Mouse (Mus musculus) hematopoietic multipotent progenitor cell, adult 10-12 weeks (in vitro differentiated cells): Measurements from ENCODE around the gene Olfr1283. TPM values are rescaled to one million over a fixed set of nuclear protein-coding genes. Genes with fewer than 3 reads are reported as not detected.

Experiments
- polyA plus RNA-seq: library from polyadenylated mRNA; stranded (reverse); fragments of >175 nt; gene quantifications from 2 replicates; pipeline ENCODE4 v1.2.3, GENCODE M21; 2012; ENCODE audit warnings: low replicate concordance

Olfr1283 gene
- not detected in 2 replicates for polyA plus RNA-seq

DNA sequence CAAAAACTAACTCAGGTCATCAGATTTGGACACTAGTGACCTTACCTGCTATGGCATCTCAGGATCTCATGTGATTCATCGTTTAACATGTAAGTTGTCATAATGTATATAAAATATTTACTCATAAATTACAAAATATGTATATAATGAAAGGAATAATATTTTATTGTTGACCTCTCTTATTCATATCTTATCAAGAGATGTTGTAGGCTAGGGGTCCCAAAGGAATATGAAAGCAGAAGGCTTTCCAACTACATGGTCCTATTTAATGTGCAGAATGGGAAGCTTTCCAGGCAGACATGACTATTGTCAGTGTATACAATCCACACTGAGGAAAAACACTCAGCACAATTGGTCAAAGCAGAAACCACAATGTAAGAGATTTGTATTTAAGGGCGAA is at the start of gene Olfr1283:
Gene Olfr1283, plus strand, starts transcription at position 301 of the 400 bp plus-strand sequence.

GRCm38 (mm10) chr2:111326220-111326619 is 40.4 kb upstream of the Olfr1283 start, which contains the start of gene Olfr1281:
TSS of gene Olfr1281 (plus strand) at chr2:111326520.

DNA sequence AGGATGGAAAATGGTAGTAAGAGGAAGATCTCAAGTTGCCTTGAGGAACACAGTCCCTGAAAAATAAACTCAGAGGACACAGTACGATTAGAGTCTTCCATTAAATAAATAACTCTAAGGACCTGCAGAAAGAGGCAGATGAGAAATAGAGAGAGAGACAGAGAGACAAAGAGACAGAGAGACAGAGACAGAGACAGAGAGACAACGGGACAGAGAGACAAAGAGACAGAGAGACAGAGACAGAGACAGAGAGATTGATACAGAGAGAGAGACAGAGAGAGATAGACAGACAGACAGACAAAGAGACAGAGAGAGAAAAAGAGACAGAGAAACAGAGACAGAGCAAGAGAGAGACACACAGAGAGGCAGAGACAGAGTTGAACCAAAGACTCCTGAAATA is 30.6 kb upstream of the Olfr1283 start, which contains the start of gene Olfr1282:
Gene Olfr1282, minus strand, starts transcription at position 101 of the 400 bp plus-strand sequence.

GRCm38 (mm10) chr2:111375222-111375621 is 8.6 kb downstream of the Olfr1283 start, which contains the start of gene Olfr1284:
TSS of gene Olfr1284 (plus strand) at chr2:111375522.

Other genes starting within 250 kb of the Olfr1283 start
- gene Gm15130, start 213.9 kb upstream of the Olfr1283 start, polyA plus RNA-seq, result not detected in 2 replicates
- not detected in 2 replicates for gene 4930430A15Rik, start 137.2 kb upstream of the Olfr1283 start, polyA plus RNA-seq
- gene Olfr1275, start 131.5 kb upstream of the Olfr1283 start, polyA plus RNA-seq, result 0.14 TPM in 1 of 2 replicates, not detected in the other
- gene Olfr1276, start 112.3 kb upstream of the Olfr1283 start, polyA plus RNA-seq, result not detected in 2 replicates
- not detected in 2 replicates for gene Olfr1277, start 92.7 kb upstream of the Olfr1283 start, polyA plus RNA-seq
- not detected in 2 replicates for gene Olfr1278, start 76.7 kb upstream of the Olfr1283 start, polyA plus RNA-seq
- gene Olfr1279, start 66.2 kb upstream of the Olfr1283 start, polyA plus RNA-seq, result not detected in 2 replicates
- not detected in 2 replicates for gene Olfr1280, start 52.8 kb upstream of the Olfr1283 start, polyA plus RNA-seq
- gene Olfr1281, start 40.3 kb upstream of the Olfr1283 start, polyA plus RNA-seq, result not detected in 2 replicates
- not detected in 2 replicates for gene Olfr1282, start 30.7 kb upstream of the Olfr1283 start, polyA plus RNA-seq
- not detected in 2 replicates for gene Olfr1284, start 8.7 kb downstream of the Olfr1283 start, polyA plus RNA-seq
- gene Olfr1286, start 56.3 kb downstream of the Olfr1283 start, polyA plus RNA-seq, result not detected in 2 replicates
- gene Olfr1287, start 82.4 kb downstream of the Olfr1283 start, polyA plus RNA-seq, result 0.21 TPM in 1 of 2 replicates, not detected in the other
- not detected in 2 replicates for gene Olfr1288, start 107.3 kb downstream of the Olfr1283 start, polyA plus RNA-seq
- gene Olfr1289, start 114.0 kb downstream of the Olfr1283 start, polyA plus RNA-seq, result not detected in 2 replicates
- not detected in 2 replicates for gene Olfr1290, start 127.0 kb downstream of the Olfr1283 start, polyA plus RNA-seq
- gene Olfr1291-ps1, start 130.4 kb downstream of the Olfr1283 start, polyA plus RNA-seq, result not detected in 2 replicates
- gene Olfr1293-ps, start 158.4 kb downstream of the Olfr1283 start, polyA plus RNA-seq, result not detected in 2 replicates
- gene Olfr1294, start 173.5 kb downstream of the Olfr1283 start, polyA plus RNA-seq, result not detected in 2 replicates
- gene Olfr1295, start 202.9 kb downstream of the Olfr1283 start, polyA plus RNA-seq, result not detected in 2 replicates